Mouse (Mus musculus) lung, postnatal 4 days (tissue): ENCODE data around the gene 4930524J08Rik.

Experiments
- DNase-seq, 2 experiments: peaks; one replicate each; pipeline ENCODE4 v3.0.0; 2021

4930524J08Rik gene

GRCm38 (mm10) chr5:100005896-100006295 lies 27.0 kb downstream of the 4930524J08Rik start:
- DNase-seq: no peak

- DNase-seq: no peak
Measured at GRCm38 (mm10) chr5:100006324-100007039, 27.6 kb downstream of the 4930524J08Rik start.

GRCm38 (mm10) chr5:100007040-100007375 lies 28.1 kb downstream of the 4930524J08Rik start:
- DNase-seq: no peak

- no peak for DNase-seq
Measured at GRCm38 (mm10) chr5:100008485-100008884, 29.6 kb downstream of the 4930524J08Rik start.

GRCm38 (mm10) chr5:100012599-100012998 lies 33.7 kb downstream of the 4930524J08Rik start:
- no peak for DNase-seq

GRCm38 (mm10) chr5:100020089-100020488 lies 41.2 kb downstream of the 4930524J08Rik start:
- DNase-seq: no peak

GRCm38 (mm10) chr5:100024403-100024802 lies 45.5 kb downstream of the 4930524J08Rik start:
- DNase-seq: no peak

GRCm38 (mm10) chr5:100024868-100025267 lies 46.0 kb downstream of the 4930524J08Rik start:
- no peak for DNase-seq
